Mouse (Mus musculus) adrenal gland, adult 2 months (tissue): ENCODE results near the gene Slc22a17. TPM values are rescaled to one million over a fixed set of nuclear protein-coding genes. Genes with fewer than 3 reads are reported as not detected.

Source experiments
- DNase-seq: peaks from one replicate; pipeline ENCODE4 v3.0.0; 2021
- microRNA-seq, 2 experiments: library from miRNA; unstranded; fragments of <30 nt; microRNA quantifications; one replicate each; pipeline ENCODE4 v1.2.0; 2021
- polyA plus RNA-seq: library from polyadenylated mRNA; depleted of rRNA; stranded (reverse); fragments of >200 nt; gene quantifications from 2 replicates; pipeline ENCODE4 v1.2.3, GENCODE M21; 2012; rRNA removed
- total RNA-seq, 2 experiments: library from RNA; stranded (reverse); gene quantifications; 2 replicates each; pipeline ENCODE4 v1.2.3; 2021

The Slc22a17 gene
- total and polyA plus RNA-seq, 3 experiments: 24.9 to 191 (median 45.1) TPM

DNA sequence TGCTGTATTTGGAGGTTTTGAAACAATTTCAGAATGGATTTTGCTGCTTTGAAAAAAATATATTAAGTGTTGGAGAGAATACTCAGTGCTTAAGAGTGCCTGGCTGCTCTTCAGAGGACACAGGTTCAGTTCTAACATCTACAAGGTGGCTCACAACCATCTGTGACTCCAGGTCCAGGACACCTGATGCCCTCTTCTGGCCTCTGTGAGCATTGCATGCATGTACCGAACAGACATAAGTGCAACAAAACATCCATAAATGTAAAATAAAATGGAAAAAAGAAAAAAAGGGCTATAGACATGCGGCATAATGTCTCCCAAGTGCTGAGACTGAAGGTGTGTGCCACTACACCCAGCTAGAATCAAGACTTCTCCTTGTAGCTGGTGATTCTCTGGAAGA is 52.4 kb downstream of the Slc22a17 start:
- DNase-seq: peak; percentile 52

GRCm38 (mm10) chr14:54857891-54858290 is 55.0 kb downstream of the Slc22a17 start:
- no peak for DNase-seq

- no peak for DNase-seq
These were observed 56.2 kb downstream of the Slc22a17 start for GRCm38 (mm10) chr14:54856703-54857102.

Small RNA genes lying within 50 kb of the gene (microRNA-seq; reads per million reads assigned to microRNA genes)
- gene Mir208a: 5.4 to 11.9 reads per million in 2 experiments

Other genes starting within 250 kb of the Slc22a17 start
- 10 to 100 TPM; 39.8 to 41.7 TPM for gene 1700123O20Rik, start 226.9 kb downstream of the Slc22a17 start, total RNA-seq
- 52.7 and 81.0 TPM in 2 replicates for gene 1700123O20Rik, start 226.9 kb downstream of the Slc22a17 start, polyA plus RNA-seq
- 100 to 1,000 TPM; 120 to 177 TPM for gene Acin1, start 226.2 kb downstream of the Slc22a17 start, total RNA-seq
- 93.0 and 109 TPM in 2 replicates for gene Acin1, start 226.2 kb downstream of the Slc22a17 start, polyA plus RNA-seq
- gene Gm29776, start 214.3 kb downstream of the Slc22a17 start, total RNA-seq: not detected
- 0.07 and 0.08 TPM in 2 replicates for gene Gm29776, start 214.3 kb downstream of the Slc22a17 start, polyA plus RNA-seq
- not detected for gene Cebpe, start 201.0 kb downstream of the Slc22a17 start, total RNA-seq
- gene Cebpe, start 201.0 kb downstream of the Slc22a17 start, polyA plus RNA-seq: 0.18 and 0.52 TPM in 2 replicates
- 10 to 100 TPM; 24.7 to 74.6 TPM for gene Slc7a8, start 131.2 kb downstream of the Slc22a17 start, total RNA-seq
- gene Slc7a8, start 131.2 kb downstream of the Slc22a17 start, polyA plus RNA-seq: 31.9 and 52.9 TPM in 2 replicates
- 1 to 10 TPM in 1 of 2 experiments, under 1 TPM in 1; 0.35 to 1.5 TPM for gene Rnf212b, start 99.0 kb downstream of the Slc22a17 start, total RNA-seq
- gene Rnf212b, start 99.0 kb downstream of the Slc22a17 start, polyA plus RNA-seq: 0.22 and 0.24 TPM in 2 replicates
- 10 to 100 TPM; 12.1 to 18.8 TPM for gene Homez, start 42.2 kb downstream of the Slc22a17 start, total RNA-seq
- 3.5 and 4.1 TPM in 2 replicates for gene Homez, start 42.2 kb downstream of the Slc22a17 start, polyA plus RNA-seq
- gene Ppp1r3e, start 35.6 kb downstream of the Slc22a17 start, total RNA-seq: 10 to 100 TPM; 13.0 to 19.6 TPM
- 41.8 and 45.9 TPM in 2 replicates for gene Ppp1r3e, start 35.6 kb downstream of the Slc22a17 start, polyA plus RNA-seq
- 10 to 100 TPM; 42.6 to 57.7 TPM for gene Bcl2l2, start 29.8 kb downstream of the Slc22a17 start, total RNA-seq
- 43.3 and 45.1 TPM in 2 replicates for gene Bcl2l2, start 29.8 kb downstream of the Slc22a17 start, polyA plus RNA-seq
- gene Gm20521, start 29.7 kb downstream of the Slc22a17 start, total RNA-seq: 1 to 10 TPM in 1 of 2 experiments, not detected in 1; 7.1 TPM
- 37.6 and 42.4 TPM in 2 replicates for gene Gm20521, start 29.7 kb downstream of the Slc22a17 start, polyA plus RNA-seq
- gene Pabpn1, start 20.6 kb downstream of the Slc22a17 start, total RNA-seq: 100 to 1,000 TPM; 167 to 196 TPM
- 69.3 and 80.4 TPM in 2 replicates for gene Pabpn1, start 20.6 kb downstream of the Slc22a17 start, polyA plus RNA-seq
- gene Efs, start 13.0 kb upstream of the Slc22a17 start, total RNA-seq: 1 to 10 TPM; 1.9 to 4.9 TPM
- 7.7 and 11.4 TPM in 2 replicates for gene Efs, start 13.0 kb upstream of the Slc22a17 start, polyA plus RNA-seq
- not detected for gene Il25, start 19.6 kb upstream of the Slc22a17 start, total RNA-seq
- 0.12 and 0.17 TPM in 2 replicates for gene Il25, start 19.6 kb upstream of the Slc22a17 start, polyA plus RNA-seq
- under 1 TPM in 1 of 2 experiments, not detected in 1; 0.78 TPM for gene Cmtm5, start 23.1 kb upstream of the Slc22a17 start, total RNA-seq
- gene Cmtm5, start 23.1 kb upstream of the Slc22a17 start, polyA plus RNA-seq: 1.9 and 2.9 TPM in 2 replicates
- gene Myh6, start 53.8 kb upstream of the Slc22a17 start, total RNA-seq: not detected
- gene Myh6, start 53.8 kb upstream of the Slc22a17 start, polyA plus RNA-seq: not detected in 2 replicates
- not detected for gene Gm17428, start 63.8 kb upstream of the Slc22a17 start, total RNA-seq
- not detected in 2 replicates for gene Gm17428, start 63.8 kb upstream of the Slc22a17 start, polyA plus RNA-seq
- not detected for gene Myh7, start 81.5 kb upstream of the Slc22a17 start, total RNA-seq
- gene Myh7, start 81.5 kb upstream of the Slc22a17 start, polyA plus RNA-seq: not detected in 2 replicates
- 10 to 100 TPM; 36.0 TPM for gene Ngdn, start 102.3 kb upstream of the Slc22a17 start, total RNA-seq
- 2.7 and 2.9 TPM in 2 replicates for gene Ngdn, start 102.3 kb upstream of the Slc22a17 start, polyA plus RNA-seq
- gene Zfhx2, start 179.2 kb upstream of the Slc22a17 start, total RNA-seq: 1 to 10 TPM; 6.3 to 7.3 TPM
- gene Zfhx2, start 179.2 kb upstream of the Slc22a17 start, polyA plus RNA-seq: 3.0 and 4.2 TPM in 2 replicates
- 10 to 100 TPM; 11.6 to 21.6 TPM for gene Thtpa, start 181.7 kb upstream of the Slc22a17 start, total RNA-seq
- 6.0 and 6.7 TPM in 2 replicates for gene Thtpa, start 181.7 kb upstream of the Slc22a17 start, polyA plus RNA-seq
- 10 to 100 TPM; 21.9 to 24.8 TPM for gene Ap1g2, start 193.5 kb upstream of the Slc22a17 start, total RNA-seq
- gene Ap1g2, start 193.5 kb upstream of the Slc22a17 start, polyA plus RNA-seq: 27.3 and 30.3 TPM in 2 replicates
- 1 to 10 TPM; 2.5 to 3.0 TPM for gene Jph4, start 203.8 kb upstream of the Slc22a17 start, total RNA-seq
- 4.0 and 6.8 TPM in 2 replicates for gene Jph4, start 203.8 kb upstream of the Slc22a17 start, polyA plus RNA-seq